16 mouse cellular contexts compared by ENCODE assay signal in the genomic region with DNA sequence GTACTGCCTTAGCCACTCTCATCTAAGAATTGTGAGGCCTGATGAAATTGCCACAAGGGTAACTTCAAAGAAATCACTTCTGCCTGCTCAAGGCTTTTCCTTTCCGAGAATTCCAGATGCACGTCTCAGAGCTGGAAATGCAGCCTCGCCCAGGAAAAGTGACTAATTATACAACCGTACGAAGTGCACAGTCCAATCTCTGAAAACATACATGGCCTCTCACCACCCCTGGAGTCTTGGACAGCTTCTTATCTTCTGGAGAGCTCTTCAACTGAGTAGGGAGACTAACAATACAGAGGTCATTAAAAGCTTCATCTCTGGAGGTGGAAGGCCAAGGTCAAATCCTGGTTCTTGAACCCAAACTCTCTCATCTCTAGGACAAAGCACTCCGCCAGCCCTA. TPM values are rescaled to one million over a fixed set of nuclear protein-coding genes. Genes with fewer than 3 reads are reported as not detected.
DNase-seq lines count a peak whose midpoint lies in the region; ATAC-seq and TF ChIP-seq lines count a peak whose summit lies in the region.
"Had no signal": no experiment of that assay in that cellular context is flagged by ENCODE, and none has a peak within 500 bp of the region (broad histone marks: within the 10 kb centered on the region; RNA-seq: fewer than 3 reads in every experiment).

No protein-coding gene starts in this region.

- no peaks in the 10 kb centered on the region for H3K27me3 ChIP-seq in hindbrain, embryonic 10.5 days (ENCODE audit: insufficient read depth, poor library complexity, severe bottlenecking)
- no peaks in the 10 kb centered on the region for H3K27me3 ChIP-seq in hindbrain, embryonic 16.5 days (replicated peaks; ENCODE audit: control insufficient read depth, insufficient read depth, low read length)
- H3K27me3 ChIP-seq in testis, adult 2 months (ENCODE audit: control insufficient read depth, insufficient read depth, low read length): no peaks in the 10 kb centered on the region
- no peaks in the 10 kb centered on the region for H3K27me3 ChIP-seq in intestine, postnatal 0 days (replicated peaks; ENCODE audit: control insufficient read depth, insufficient read depth, low read length)
- H3K27me3 ChIP-seq: midbrain, embryonic 12.5 days; neural tube, embryonic 13.5 days had no signal

- no peak overlapping the region for H3K4me2 ChIP-seq in hindbrain, embryonic 16.5 days (ENCODE audit: low read length)
- peak overlapping the region; percentile 73; the same call in 1 of the 2 replicates for H3K4me2 ChIP-seq in intestine, postnatal 0 days (replicated peaks; ENCODE audit: low read depth)

- no peak for TF ChIP-seq CTCF in testis, adult 2 months (IDR thresholded peaks at IDR 0.05; ENCODE audit: control insufficient read depth, insufficient read depth, insufficient replicate concordance, low read depth, low read length)
- TF ChIP-seq CTCF in intestine, postnatal 0 days (IDR thresholded peaks at IDR 0.05; ENCODE audit: low read depth): no peak

- H3K4me1 ChIP-seq in hindbrain, embryonic 10.5 days (replicated peaks): peaks cover 35% of the 10 kb centered on the region
- peaks cover 14% of the 10 kb centered on the region for H3K4me1 ChIP-seq in hindbrain, embryonic 16.5 days (ENCODE audit: control insufficient read depth, insufficient read depth, low read depth, low read length)
- peaks cover 6% of the 10 kb centered on the region for H3K4me1 ChIP-seq in testis, adult 2 months (ENCODE audit: control insufficient read depth, insufficient read depth, low read length)
- peaks cover 4% of the 10 kb centered on the region for H3K4me1 ChIP-seq in intestine, postnatal 0 days (replicated peaks; ENCODE audit: control insufficient read depth, insufficient read depth, low read length)

- no peaks in the 10 kb centered on the region for H3K36me3 ChIP-seq in hindbrain, embryonic 10.5 days
- no peaks in the 10 kb centered on the region for H3K36me3 ChIP-seq in hindbrain, embryonic 16.5 days (ENCODE audit: control insufficient read depth, insufficient read depth, low read length)
- H3K36me3 ChIP-seq in testis, adult 2 months (ENCODE audit: control insufficient read depth, insufficient read depth, low read length): no peaks in the 10 kb centered on the region
- no peaks in the 10 kb centered on the region; the same call in 1 of the 2 replicates for H3K36me3 ChIP-seq in intestine, postnatal 0 days (ENCODE audit: control insufficient read depth, insufficient read depth)
- H3K36me3 ChIP-seq: forebrain, embryonic 12.5 days; midbrain, embryonic 12.5 days; neural tube, embryonic 13.5 days had no signal

- no peak overlapping the region for H3K4me3 ChIP-seq in hindbrain, embryonic 10.5 days
- H3K4me3 ChIP-seq in hindbrain, embryonic 16.5 days (ENCODE audit: low read length): no peak overlapping the region
- H3K4me3 ChIP-seq in testis, adult 2 months (ENCODE audit: control insufficient read depth, low read depth, low read length): peak overlapping the region; percentile 97
- H3K4me3 ChIP-seq in intestine, postnatal 0 days (ENCODE audit: low read depth, low read length): no peak overlapping the region

- H3K27ac ChIP-seq in hindbrain, embryonic 10.5 days: peak overlapping the region; percentile 97
- H3K27ac ChIP-seq in hindbrain, embryonic 16.5 days (ENCODE audit: low read depth, low read length): no peak overlapping the region
- no peak overlapping the region; the same call in 1 of the 2 replicates for H3K27ac ChIP-seq in testis, adult 2 months (ENCODE audit: control insufficient read depth, insufficient read depth, low read depth, low read length)
- peak overlapping the region; percentile 78 for H3K27ac ChIP-seq in intestine, postnatal 0 days (ENCODE audit: low read depth, low read length)

- 85% methylated on average over 6 of the region's 6 CpGs for WGBS in hindbrain, embryonic 10.5 days
- WGBS in hindbrain, embryonic 16.5 days: 92% methylated on average over 6 of the region's 6 CpGs
- 46% methylated on average over 6 of the region's 6 CpGs for WGBS in intestine, postnatal 0 days

- no peak for ATAC-seq in hindbrain, embryonic 16.5 days
- ATAC-seq in intestine, postnatal 0 days: peak; percentile 88

- no peak overlapping the region for H3K9ac ChIP-seq in hindbrain, embryonic 16.5 days (ENCODE audit: low read depth, low read length)
- no peak overlapping the region for H3K9ac ChIP-seq in intestine, postnatal 0 days (ENCODE audit: low read depth, low read length)

- TF ChIP-seq POLR2A in testis, adult 2 months (IDR thresholded peaks at IDR 0.05; ENCODE audit: control insufficient read depth, low read depth, low read length): no peak

- no peaks in the 10 kb centered on the region for H3K9me3 ChIP-seq in hindbrain, embryonic 10.5 days
- H3K9me3 ChIP-seq in hindbrain, embryonic 16.5 days (ENCODE audit: control insufficient read depth, low read length): no peaks in the 10 kb centered on the region
- H3K9me3 ChIP-seq in intestine, postnatal 0 days (ENCODE audit: control insufficient read depth): no peaks in the 10 kb centered on the region
- H3K9me3 ChIP-seq: forebrain, embryonic 12.5 days; midbrain, embryonic 12.5 days; neural tube, embryonic 13.5 days had no signal

- no peak for DNase-seq in hindbrain, embryonic 10.5 days (ENCODE audit: low spot score)
- no peak for DNase-seq in testis, postnatal 10 days (ENCODE audit: low spot score)
- DNase-seq in adipocyte (ENCODE audit: low spot score): no peak
- DNase-seq in spleen, postnatal 4 days (ENCODE audit: low spot score in 2 of 2): no peak
- DNase-seq: cerebellum, adult 2 months; embryo, embryonic 11 days; gastrocnemius, postnatal 25 days; heart, postnatal 36 days; kidney, postnatal 14 days; layer of hippocampus, postnatal 36 days had no signal

RNA-seq across cellular contexts. Expression of gene Nsmce1, which starts 1.2 kb away (rescaled TPM):
- 135 and 138 TPM in 2 replicates for polyA plus RNA-seq in hindbrain, embryonic 10.5 days (2016; fragmentation: Nextera tagmentation; extraction: Ambion mirVana)
- polyA plus RNA-seq in hindbrain, embryonic 16.5 days (2015; fragmentation: Nextera tagmentation; extraction: Ambion mirVana): 85.4 and 91.2 TPM in 2 replicates
- polyA plus RNA-seq in testis, adult 2 months (2012; rRNA removed): 181 and 191 TPM in 2 replicates
- polyA plus RNA-seq in intestine, postnatal 0 days (2015; fragmentation: Nextera tagmentation; extraction: Ambion mirVana): 84.5 and 87.9 TPM in 2 replicates

RNA-seq across cellular contexts. Expression of gene Kdm8, which starts 48.1 kb away (rescaled TPM):
- polyA plus RNA-seq in hindbrain, embryonic 10.5 days (2016; fragmentation: Nextera tagmentation; extraction: Ambion mirVana): 15.3 and 15.9 TPM in 2 replicates
- 5.2 TPM in 2 replicates for polyA plus RNA-seq in hindbrain, embryonic 16.5 days (2015; fragmentation: Nextera tagmentation; extraction: Ambion mirVana)
- 3.1 TPM in 2 replicates for polyA plus RNA-seq in testis, adult 2 months (2012; rRNA removed)
- polyA plus RNA-seq in intestine, postnatal 0 days (2015; fragmentation: Nextera tagmentation; extraction: Ambion mirVana): 3.3 and 3.5 TPM in 2 replicates

RNA-seq across cellular contexts. Expression of gene Il4ra, which starts 59.4 kb away (rescaled TPM):
- polyA plus RNA-seq in hindbrain, embryonic 10.5 days (2016; fragmentation: Nextera tagmentation; extraction: Ambion mirVana): 5.8 and 7.2 TPM in 2 replicates
- 5.6 and 6.2 TPM in 2 replicates for polyA plus RNA-seq in hindbrain, embryonic 16.5 days (2015; fragmentation: Nextera tagmentation; extraction: Ambion mirVana)
- 3.3 and 4.5 TPM in 2 replicates for polyA plus RNA-seq in testis, adult 2 months (2012; rRNA removed)
- 32.3 and 35.0 TPM in 2 replicates for polyA plus RNA-seq in intestine, postnatal 0 days (2015; fragmentation: Nextera tagmentation; extraction: Ambion mirVana)

Comparison
In these comparisons a context has a peak if more than half of its experiments do, and no peak if none do; other contexts are left out.
1. H3K27ac ChIP-seq: peak in hindbrain, embryonic 10.5 days (single experiment) and intestine, postnatal 0 days (single experiment); none in hindbrain, embryonic 16.5 days (single experiment) and testis, adult 2 months (single experiment).